Mouse (Mus musculus) liver (tissue): ENCODE data around the gene Cfhr1.

Experiments used
- DNase-seq: peaks from one replicate; pipeline ENCODE4 v3.0.0-alpha.2; 2020; ENCODE audit warnings: mixed read lengths

Cfhr1 gene

DNA sequence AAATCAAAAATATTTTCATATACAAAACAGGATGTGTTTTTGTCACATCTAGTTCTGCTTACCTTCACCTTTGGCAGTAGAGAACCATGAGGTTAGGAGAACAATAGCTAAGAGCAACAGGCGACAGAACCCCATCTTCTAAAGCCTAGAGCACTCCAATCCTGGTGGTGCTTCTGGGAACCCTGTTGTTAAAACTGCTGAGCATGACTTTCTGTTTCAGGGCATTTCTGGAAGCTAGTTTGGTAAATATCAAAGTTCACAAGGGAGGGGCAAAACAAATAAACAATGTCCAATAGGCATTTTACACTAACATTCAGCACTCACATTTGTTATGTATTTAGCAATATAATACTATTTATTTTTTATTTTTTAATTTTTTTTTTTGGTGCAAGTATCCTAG is at the start of gene Cfhr1:
Cfhr1 (minus strand) TSS at position 249 of the 400 bp plus-strand sequence.
- DNase-seq, result no peak

DNA sequence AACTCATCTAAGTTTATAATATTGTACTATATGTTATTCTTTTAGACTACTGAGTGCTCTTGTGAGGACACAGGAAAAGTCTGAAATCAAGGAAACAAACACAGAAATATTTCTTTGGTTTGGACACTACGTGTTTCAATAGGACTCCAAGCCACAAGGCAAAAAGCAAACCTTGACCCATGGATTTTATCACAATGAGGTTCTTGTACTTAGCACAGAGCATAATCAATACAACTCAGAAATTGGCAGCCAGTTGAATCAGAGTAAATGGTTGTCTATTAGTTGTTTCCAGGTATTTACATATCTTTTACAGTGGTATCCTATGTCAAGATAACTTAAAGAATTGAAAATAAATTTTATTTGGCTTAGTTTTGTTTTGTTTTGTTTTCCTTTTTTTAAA is 8.8 kb downstream of the Cfhr1 start:
- no peak for DNase-seq

- DNase-seq, result no peak
These were observed 11.5 kb downstream of the Cfhr1 start for GRCm38 (mm10) chr1:139548536-139548935.

- DNase-seq, result no peak
These were observed 45.5 kb downstream of the Cfhr1 start for GRCm38 (mm10) chr1:139514556-139514955.

DNA sequence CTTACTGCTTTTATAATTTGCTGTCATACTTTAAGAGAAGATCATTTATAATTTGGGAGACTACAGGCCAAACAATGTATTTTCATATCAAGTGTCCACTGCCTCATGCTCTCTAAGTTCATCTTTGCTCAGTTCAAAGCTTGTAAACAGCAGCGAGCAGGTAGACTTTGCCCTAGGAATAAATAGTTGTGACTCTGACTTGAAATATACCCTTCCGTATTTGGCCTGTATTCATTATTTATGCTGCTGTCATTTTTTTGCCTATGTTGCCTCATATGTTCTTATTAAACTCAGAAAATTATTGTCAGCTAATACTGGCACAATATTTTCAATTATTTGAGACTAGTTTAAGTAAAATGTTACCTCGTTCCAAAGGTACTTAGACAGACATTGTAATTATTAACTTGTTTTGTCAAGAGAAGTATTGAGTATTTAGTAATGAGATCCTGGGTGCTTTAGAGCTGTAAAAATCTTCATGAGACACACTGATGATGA is 58.8 kb downstream of the Cfhr1 start, which contains the start of gene F13b:
F13b (plus strand) TSS at position 445 of the 495 bp plus-strand sequence.
- no peak for DNase-seq

DNA sequence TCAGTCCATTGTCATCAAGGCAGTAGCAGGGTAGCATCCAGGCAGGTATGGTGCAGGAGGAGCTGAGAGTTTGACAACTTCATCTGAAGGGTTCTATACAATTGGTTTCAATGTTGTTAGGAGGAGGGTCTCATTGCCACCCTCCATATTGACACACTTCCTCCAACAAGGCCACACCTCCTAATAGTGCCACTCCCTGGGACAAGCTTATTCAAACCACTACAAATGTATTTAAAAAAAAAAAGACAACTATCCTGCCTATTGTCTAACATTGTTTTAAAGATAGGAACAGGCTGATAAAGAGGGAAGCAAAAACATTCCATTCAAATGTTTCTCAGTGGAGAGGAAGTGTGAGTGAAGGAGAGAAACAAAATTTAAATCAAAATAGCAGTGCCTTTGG is 60.3 kb downstream of the Cfhr1 start:
- DNase-seq, result no peak
